Mouse (Mus musculus) yolk sac, embryonic 10.5 days (tissue): ENCODE measurements around the gene Fyn.

Experiments
- DNase-seq: peaks from one replicate; pipeline ENCODE4 v3.0.0-alpha.2; 2017; ENCODE audit warnings: low spot score

The Fyn gene

GRCm38 (mm10) chr10:39540012-39540647, 171.5 kb downstream of the Fyn start:
- no peak for DNase-seq

GRCm38 (mm10) chr10:39540995-39541394, 172.3 kb downstream of the Fyn start:
- no peak for DNase-seq

GRCm38 (mm10) chr10:39541451-39541874, 172.8 kb downstream of the Fyn start:
- no peak for DNase-seq

- no peak for DNase-seq
These were observed 173.4 kb downstream of the Fyn start for GRCm38 (mm10) chr10:39541951-39542521.

- DNase-seq, result no peak
These were observed 174.0 kb downstream of the Fyn start for GRCm38 (mm10) chr10:39542535-39543257.

- DNase-seq, result no peak
These were observed 174.7 kb downstream of the Fyn start for GRCm38 (mm10) chr10:39543258-39543770.

- DNase-seq, result peak; percentile 57
These were observed 178.9 kb downstream of the Fyn start for GRCm38 (mm10) chr10:39547369-39548074.

- DNase-seq, result no peak
These were observed 182.1 kb downstream of the Fyn start for GRCm38 (mm10) chr10:39550791-39551190.

- DNase-seq, result no peak
These were observed 183.1 kb downstream of the Fyn start for GRCm38 (mm10) chr10:39551637-39552185.

- DNase-seq, result no peak
These were observed 183.7 kb downstream of the Fyn start for GRCm38 (mm10) chr10:39552351-39552814.

GRCm38 (mm10) chr10:39552903-39553302, 184.2 kb downstream of the Fyn start:
- DNase-seq, result no peak

GRCm38 (mm10) chr10:39555289-39555715, 186.6 kb downstream of the Fyn start:
- DNase-seq, result peak; percentile 53

GRCm38 (mm10) chr10:39555740-39556139, 187.1 kb downstream of the Fyn start:
- no peak for DNase-seq

GRCm38 (mm10) chr10:39557360-39557759, 188.7 kb downstream of the Fyn start:
- no peak for DNase-seq

GRCm38 (mm10) chr10:39557851-39558250, 189.2 kb downstream of the Fyn start:
- peak; percentile 82 for DNase-seq

- peak; percentile 65 for DNase-seq
These were observed 189.9 kb downstream of the Fyn start for GRCm38 (mm10) chr10:39558492-39559005.

- no peak for DNase-seq
These were observed 190.7 kb downstream of the Fyn start for GRCm38 (mm10) chr10:39559321-39559720.

GRCm38 (mm10) chr10:39562383-39562782, 193.7 kb downstream of the Fyn start:
- no peak for DNase-seq

GRCm38 (mm10) chr10:39563552-39564223, 195.0 kb downstream of the Fyn start:
- DNase-seq, result no peak

GRCm38 (mm10) chr10:39566901-39567300, 198.2 kb downstream of the Fyn start:
- DNase-seq, result no peak

- no peak for DNase-seq
These were observed 200.3 kb downstream of the Fyn start for GRCm38 (mm10) chr10:39568991-39569390.
